Mouse (Mus musculus) spleen, adult 2 months (tissue): ENCODE results near the gene Prrc2a. TPM values are rescaled to one million over a fixed set of nuclear protein-coding genes. Genes with fewer than 3 reads are reported as not detected.

Source experiments
- DNase-seq, 2 experiments: peaks; one replicate each; pipeline versions ENCODE4 v3.0.0 to v3.0.0-alpha.2; 2012 to 2021; ENCODE audit warnings: low spot score in 2 of 2, low read depth in 1 of 2
- H3K27ac ChIP-seq: fragments of 200-500 bp; 2 replicates; pipeline ENCODE4 v1.5.1; 2012; ENCODE audit warnings: low read length, inconsistent platforms; ENCODE audit not compliant: insufficient read depth
- H3K27me3 ChIP-seq: fragments of 200-500 bp; 2 replicates; pipeline ENCODE4 v1.6.1; 2012; ENCODE audit warnings: mild to moderate bottlenecking, moderate library complexity, low read length, inconsistent platforms; ENCODE audit not compliant: control insufficient read depth, insufficient read depth
- H3K36me3 ChIP-seq: fragments of 200-500 bp; 2 replicates; pipeline ENCODE4 v1.6.1; 2012; ENCODE audit warnings: mild to moderate bottlenecking, low read length, inconsistent platforms; ENCODE audit not compliant: control insufficient read depth, insufficient read depth
- H3K4me1 ChIP-seq: fragments of 200-500 bp; 2 replicates; pipeline ENCODE4 v1.6.1; 2011; ENCODE audit warnings: inconsistent platforms; ENCODE audit not compliant: control insufficient read depth, insufficient read depth, insufficient read length
- H3K4me3 ChIP-seq: fragments of 200-500 bp; 2 replicates; pipeline ENCODE4 v1.5.1; 2011; ENCODE audit warnings: mild to moderate bottlenecking, inconsistent platforms; ENCODE audit not compliant: insufficient read depth, insufficient read length; ENCODE audit errors: extremely low read depth
- CTCF ChIP-seq: fragments of 200-500 bp; IDR thresholded peaks from 2 replicates; pipeline ENCODE4 v1.5.1; 2011; ENCODE audit warnings: mild to moderate bottlenecking, inconsistent platforms; ENCODE audit not compliant: insufficient read depth, insufficient read length, insufficient replicate concordance; ENCODE audit errors: extremely low read depth
- POLR2A ChIP-seq: fragments of 200-500 bp; IDR thresholded peaks from 2 replicates; pipeline ENCODE4 v1.6.1; 2011; ENCODE audit warnings: low read depth, low read length, inconsistent platforms
- WGBS: fragments of 180-500 bp; shearing (Covaris S2); methylation state at CpG from one replicate; pipeline ENCODE4 v1.1.7; 2018; 5-methylcytosine and 5-hydroxymethylcytosine counted together
- polyA plus RNA-seq: library from polyadenylated mRNA; depleted of rRNA; stranded (reverse); fragments of >200 nt; gene quantifications from 2 replicates; pipeline ENCODE4 v1.2.3, GENCODE M21; 2012

Gene Prrc2a
- polyA plus RNA-seq, 1 experiment, result 362 TPM

- Histone ChIP-seq H3K4me3 (no peak within 1 kb of the TSS), H3K4me1 (peaks cover 2% of the 10 kb centered on the region; the same call in 1 of the 2 replicates), H3K36me3 (peaks cover 18% of the 10 kb centered on the region), H3K27ac (no peak within 1 kb of the TSS), H3K27me3 (no peaks in the 10 kb centered on the region)
- TF ChIP-seq POLR2A (no peak), CTCF (peak; percentile 43; the same call in 1 of the 2 replicates)
- WGBS, result 76% methylated on average over 8 of the region's 8 CpGs
- peak in 1 of 2 experiments; percentile 46 for DNase-seq
Measured at GRCm38 (mm10) chr17:35115046-35116019, 49.4 kb downstream of the Prrc2a start, which contains the start of gene Ly6g5b. Gene Ly6g5b, minus strand, starts transcription at chr17:35115428.

DNA sequence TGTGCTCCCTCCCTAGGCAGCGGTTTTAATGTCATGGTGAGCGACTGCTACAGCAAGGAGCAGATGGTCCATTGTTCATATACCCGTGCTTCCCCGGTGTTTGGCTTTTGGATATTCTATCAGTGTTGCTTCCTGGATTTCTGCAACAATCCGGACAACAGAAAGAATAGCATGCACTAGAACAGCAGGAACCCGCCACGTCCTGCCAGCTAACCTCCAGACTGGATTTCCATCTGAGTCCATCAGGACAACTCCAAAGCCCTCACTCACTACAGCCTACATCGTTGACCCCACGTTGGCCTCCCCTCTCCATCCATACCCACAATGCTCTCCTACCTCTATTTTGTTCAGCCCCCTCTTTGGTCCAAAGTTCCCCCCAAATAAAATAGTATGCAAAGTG, 52.9 kb downstream of the Prrc2a start:
- Histone ChIP-seq H3K36me3 (peaks cover 6% of the 10 kb centered on the region), H3K27ac (no peak overlapping the region), H3K4me1 (no peaks in the 10 kb centered on the region; the same call in 1 of the 2 replicates), H3K4me3 (no peak overlapping the region), H3K27me3 (no peaks in the 10 kb centered on the region)
- no peak for TF ChIP-seq CTCF
- TF ChIP-seq POLR2A, result no peak
- WGBS, result 85% methylated on average over 9 of the region's 9 CpGs
- DNase-seq, result no peak

- 88% methylated on average over 6 of the region's 6 CpGs for WGBS
- Histone ChIP-seq H3K27ac (no peak within 1 kb of the TSS), H3K36me3 (no peaks in the 10 kb centered on the region; the same call in 1 of the 2 replicates), H3K4me3 (no peak within 1 kb of the TSS), H3K27me3 (no peaks in the 10 kb centered on the region), H3K4me1 (no peaks in the 10 kb centered on the region)
- DNase-seq, result no peak
- no peak for TF ChIP-seq POLR2A
- no peak for TF ChIP-seq CTCF
Measured at GRCm38 (mm10) chr17:35108097-35108496, 56.6 kb downstream of the Prrc2a start, which contains the start of gene Ly6g5c. Gene Ly6g5c, plus strand, starts transcription at chr17:35108279.

GRCm38 (mm10) chr17:35106522-35106921, 58.2 kb downstream of the Prrc2a start:
- Histone ChIP-seq H3K4me3 (no peak overlapping the region), H3K4me1 (no peaks in the 10 kb centered on the region), H3K36me3 (peaks cover 9% of the 10 kb centered on the region), H3K27me3 (no peaks in the 10 kb centered on the region), H3K27ac (no peak overlapping the region)
- TF ChIP-seq CTCF (no peak), POLR2A (no peak)
- no peak for DNase-seq
- 86% methylated on average over 3 of the region's 3 CpGs for WGBS

DNA sequence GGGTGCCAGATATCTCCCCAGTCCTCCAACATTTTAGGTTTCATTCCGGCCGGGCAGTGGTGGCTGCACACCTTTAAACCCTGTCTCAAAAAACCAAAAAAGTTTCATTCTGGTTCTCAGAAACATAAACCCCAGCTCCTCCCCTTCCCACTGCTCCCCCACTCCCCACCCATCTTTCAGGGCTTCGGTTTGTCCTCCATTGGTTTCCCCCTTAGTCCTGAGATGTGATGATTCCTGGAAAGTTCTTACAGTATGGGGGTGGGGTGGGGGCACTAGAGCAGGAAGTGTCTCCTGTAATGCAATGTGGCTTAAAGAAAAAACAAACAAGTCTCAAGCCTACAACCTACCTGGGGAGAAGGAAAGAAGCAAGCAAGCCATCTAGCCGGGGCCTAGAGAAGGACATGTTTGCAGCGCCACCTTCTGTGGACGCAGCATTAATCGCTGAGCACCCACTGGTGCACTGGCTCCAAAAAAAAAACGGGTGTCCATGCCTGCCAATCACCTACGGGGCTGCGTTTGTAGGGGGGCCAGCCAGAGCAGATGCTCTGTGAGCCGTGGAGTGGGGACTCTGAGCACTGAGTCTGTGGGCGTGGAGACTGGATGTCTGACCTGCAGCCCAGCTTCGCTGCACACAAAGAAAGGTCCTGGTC, 58.8 kb downstream of the Prrc2a start:
- no peak for DNase-seq
- Histone ChIP-seq H3K27me3 (no peaks in the 10 kb centered on the region), H3K36me3 (peaks cover 15% of the 10 kb centered on the region), H3K4me3 (no peak overlapping the region), H3K4me1 (no peaks in the 10 kb centered on the region), H3K27ac (no peak overlapping the region)
- TF ChIP-seq CTCF (peak; percentile 46; the same call in 1 of the 2 replicates), POLR2A (no peak)
- 31% methylated on average over 13 of the region's 13 CpGs for WGBS

DNA sequence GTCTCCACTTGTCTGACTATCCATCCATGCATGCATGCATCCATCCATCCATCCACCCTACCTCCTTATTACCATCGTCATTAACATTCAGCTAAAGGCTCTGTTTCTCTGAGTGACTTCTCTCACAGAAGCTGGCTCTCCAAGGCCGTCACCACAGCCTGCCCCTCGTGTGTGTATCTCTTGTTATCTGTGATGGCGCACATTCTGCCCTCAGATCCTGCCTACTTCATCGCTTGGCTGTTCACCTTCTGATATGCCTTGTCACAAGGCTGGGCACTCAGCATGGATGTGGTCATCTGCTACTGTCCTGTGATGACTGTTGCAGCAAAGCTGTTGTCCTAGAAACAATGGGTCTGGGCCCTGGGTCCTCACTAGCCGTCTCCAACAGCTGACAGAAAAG, 59.9 kb downstream of the Prrc2a start:
- Histone ChIP-seq H3K27me3 (no peaks in the 10 kb centered on the region), H3K36me3 (peaks cover 23% of the 10 kb centered on the region), H3K4me1 (no peaks in the 10 kb centered on the region), H3K27ac (no peak overlapping the region), H3K4me3 (no peak overlapping the region)
- no peak for DNase-seq
- TF ChIP-seq CTCF (no peak), POLR2A (no peak)
- WGBS, result 79% methylated on average over 6 of the region's 6 CpGs
